Mouse (Mus musculus): Measurements from ENCODE around the gene Rbks. TPM values are rescaled to one million over a fixed set of nuclear protein-coding genes. Genes with fewer than 3 reads are reported as not detected.

Gene Rbks
- polyA plus RNA-seq, 1 experiment from 2014 or later: 8.5 TPM

- under 1% methylated on average over 71 of the region's 71 CpGs for WGBS
- peak; percentile 93 for ATAC-seq (replicated peaks; ENCODE audit: low FRiP score, low TSS enrichment, low read depth)
- Histone ChIP-seq H3K36me3 (ENCODE audit: control insufficient read depth, insufficient read depth, low read length) (peaks cover 10% of the 10 kb centered on the region; the same call in 1 of the 2 replicates), H3K4me2 (ENCODE audit: low read length) (peak within 1 kb of the TSS; percentile 71), H3K4me1 (replicated peaks; ENCODE audit: control insufficient read depth, insufficient read depth, low read length) (0 out of 2 replicates have a peak, but pooled peaks cover 7% of the 10 kb centered on the region), H3K4me3 (ENCODE audit: low read depth, low read length) (peak within 1 kb of the TSS; percentile 78), H3K9me3 (ENCODE audit: control insufficient read depth, low read length) (no peaks in the 10 kb centered on the region), H3K9ac (ENCODE audit: low read length) (peak within 1 kb of the TSS; percentile 84), H3K27ac (ENCODE audit: low read depth) (peak within 1 kb of the TSS; percentile 94), H3K27me3 (replicated peaks; ENCODE audit: control insufficient read depth, insufficient read depth, low read length) (no peaks in the 10 kb centered on the region)
- DNase-seq (ENCODE audit: low spot score): peak; percentile 96
Observed at GRCm38 (mm10) chr5:31697644-31698296, 343 bp upstream of the Rbks start, which contains the start of gene Babam2. Babam2 (plus strand) TSS chr5:31697684.

- Histone ChIP-seq H3K4me2 (ENCODE audit: low read length) (no peak overlapping the region), H3K4me3 (ENCODE audit: low read depth, low read length) (no peak overlapping the region), H3K27me3 (replicated peaks; ENCODE audit: control insufficient read depth, insufficient read depth, low read length) (no peaks in the 10 kb centered on the region), H3K9ac (ENCODE audit: low read length) (no peak overlapping the region), H3K4me1 (replicated peaks; ENCODE audit: control insufficient read depth, insufficient read depth, low read length) (0 out of 2 replicates have a peak, but pooled peaks cover 4% of the 10 kb centered on the region), H3K27ac (ENCODE audit: low read depth) (no peak overlapping the region), H3K36me3 (ENCODE audit: control insufficient read depth, insufficient read depth, low read length) (no peaks in the 10 kb centered on the region), H3K9me3 (ENCODE audit: control insufficient read depth, low read length) (no peaks in the 10 kb centered on the region)
- DNase-seq (ENCODE audit: low spot score) (no peak), ATAC-seq (replicated peaks; ENCODE audit: low FRiP score, low TSS enrichment, low read depth) (no peak)
Observed at GRCm38 (mm10) chr5:31693191-31693590, 4.2 kb downstream of the Rbks start.

GRCm38 (mm10) chr5:31687972-31688371 is 9.5 kb downstream of the Rbks start:
- Histone ChIP-seq H3K27ac (ENCODE audit: low read depth) (no peak overlapping the region), H3K9me3 (ENCODE audit: control insufficient read depth, low read length) (no peaks in the 10 kb centered on the region), H3K36me3 (ENCODE audit: control insufficient read depth, insufficient read depth, low read length) (no peaks in the 10 kb centered on the region), H3K4me3 (ENCODE audit: low read depth, low read length) (no peak overlapping the region), H3K27me3 (replicated peaks; ENCODE audit: control insufficient read depth, insufficient read depth, low read length) (no peaks in the 10 kb centered on the region), H3K4me1 (replicated peaks; ENCODE audit: control insufficient read depth, insufficient read depth, low read length) (no peaks in the 10 kb centered on the region), H3K9ac (ENCODE audit: low read length) (no peak overlapping the region), H3K4me2 (ENCODE audit: low read length) (no peak overlapping the region)
- no peak for DNase-seq (ENCODE audit: low spot score)
- 84% methylated on average over 3 of the region's 3 CpGs for WGBS
- no peak for ATAC-seq (replicated peaks; ENCODE audit: low FRiP score, low TSS enrichment, low read depth)

- Histone ChIP-seq H3K4me3 (ENCODE audit: low read depth, low read length) (no peak overlapping the region), H3K4me2 (ENCODE audit: low read length) (no peak overlapping the region), H3K36me3 (ENCODE audit: control insufficient read depth, insufficient read depth, low read length) (no peaks in the 10 kb centered on the region), H3K9ac (ENCODE audit: low read length) (no peak overlapping the region), H3K27me3 (replicated peaks; ENCODE audit: control insufficient read depth, insufficient read depth, low read length) (no peaks in the 10 kb centered on the region), H3K4me1 (replicated peaks; ENCODE audit: control insufficient read depth, insufficient read depth, low read length) (no peaks in the 10 kb centered on the region), H3K27ac (ENCODE audit: low read depth) (no peak overlapping the region), H3K9me3 (ENCODE audit: control insufficient read depth, low read length) (no peaks in the 10 kb centered on the region)
- DNase-seq (ENCODE audit: low spot score) (no peak), ATAC-seq (replicated peaks; ENCODE audit: low FRiP score, low TSS enrichment, low read depth) (no peak)
- 41% methylated on average over 2 of the region's 2 CpGs for WGBS
Observed at GRCm38 (mm10) chr5:31686040-31686439, 11.4 kb downstream of the Rbks start.

- Histone ChIP-seq H3K9ac (ENCODE audit: low read length) (no peak overlapping the region), H3K9me3 (ENCODE audit: control insufficient read depth, low read length) (no peaks in the 10 kb centered on the region), H3K27me3 (replicated peaks; ENCODE audit: control insufficient read depth, insufficient read depth, low read length) (no peaks in the 10 kb centered on the region), H3K4me3 (ENCODE audit: low read depth, low read length) (no peak overlapping the region), H3K4me2 (ENCODE audit: low read length) (no peak overlapping the region), H3K27ac (ENCODE audit: low read depth) (no peak overlapping the region), H3K36me3 (ENCODE audit: control insufficient read depth, insufficient read depth, low read length) (no peaks in the 10 kb centered on the region), H3K4me1 (replicated peaks; ENCODE audit: control insufficient read depth, insufficient read depth, low read length) (no peaks in the 10 kb centered on the region)
- no peak for ATAC-seq (replicated peaks; ENCODE audit: low FRiP score, low TSS enrichment, low read depth)
- no peak for DNase-seq (ENCODE audit: low spot score)
- WGBS: 92% methylated on average over 1 of the region's 1 CpGs
Observed at GRCm38 (mm10) chr5:31682305-31682704, 15.1 kb downstream of the Rbks start.

GRCm38 (mm10) chr5:31680183-31680582 is 17.2 kb downstream of the Rbks start:
- Histone ChIP-seq H3K4me3 (ENCODE audit: low read depth, low read length) (no peak overlapping the region), H3K27ac (ENCODE audit: low read depth) (no peak overlapping the region), H3K4me1 (replicated peaks; ENCODE audit: control insufficient read depth, insufficient read depth, low read length) (no peaks in the 10 kb centered on the region), H3K27me3 (replicated peaks; ENCODE audit: control insufficient read depth, insufficient read depth, low read length) (no peaks in the 10 kb centered on the region), H3K36me3 (ENCODE audit: control insufficient read depth, insufficient read depth, low read length) (no peaks in the 10 kb centered on the region), H3K4me2 (ENCODE audit: low read length) (no peak overlapping the region), H3K9ac (ENCODE audit: low read length) (no peak overlapping the region), H3K9me3 (ENCODE audit: control insufficient read depth, low read length) (no peaks in the 10 kb centered on the region)
- ATAC-seq (replicated peaks; ENCODE audit: low FRiP score, low TSS enrichment, low read depth) (no peak), DNase-seq (ENCODE audit: low spot score) (no peak)
- 86% methylated on average over 4 of the region's 4 CpGs for WGBS

- no peaks in the 10 kb centered on the region for H3K27me3 ChIP-seq (replicated peaks; ENCODE audit: control insufficient read depth, insufficient read depth, low read length)
- no peak overlapping the region for H3K9ac ChIP-seq (ENCODE audit: low read length)
- no peak overlapping the region for H3K4me3 ChIP-seq (ENCODE audit: low read depth, low read length)
- H3K27ac ChIP-seq (ENCODE audit: low read depth): no peak overlapping the region
- 50% methylated on average over 1 of the region's 1 CpGs for WGBS
- H3K36me3 ChIP-seq (ENCODE audit: control insufficient read depth, insufficient read depth, low read length): no peaks in the 10 kb centered on the region
- no peaks in the 10 kb centered on the region for H3K9me3 ChIP-seq (ENCODE audit: control insufficient read depth, low read length)
- no peaks in the 10 kb centered on the region for H3K4me1 ChIP-seq (replicated peaks; ENCODE audit: control insufficient read depth, insufficient read depth, low read length)
- DNase-seq (ENCODE audit: low spot score) (no peak), ATAC-seq (replicated peaks; ENCODE audit: low FRiP score, low TSS enrichment, low read depth) (no peak)
- no peak overlapping the region for H3K4me2 ChIP-seq (ENCODE audit: low read length)
Observed at GRCm38 (mm10) chr5:31678000-31678399, 19.4 kb downstream of the Rbks start.

- no peaks in the 10 kb centered on the region for H3K36me3 ChIP-seq (ENCODE audit: control insufficient read depth, insufficient read depth, low read length)
- H3K4me3 ChIP-seq (ENCODE audit: low read depth, low read length): no peak overlapping the region
- no peak overlapping the region for H3K4me2 ChIP-seq (ENCODE audit: low read length)
- ATAC-seq (replicated peaks; ENCODE audit: low FRiP score, low TSS enrichment, low read depth): no peak
- H3K4me1 ChIP-seq (replicated peaks; ENCODE audit: control insufficient read depth, insufficient read depth, low read length): 0 out of 2 replicates have a peak, but pooled peaks cover 5% of the 10 kb centered on the region
- H3K27ac ChIP-seq (ENCODE audit: low read depth): no peak overlapping the region
- H3K9me3 ChIP-seq (ENCODE audit: control insufficient read depth, low read length): no peaks in the 10 kb centered on the region
- no peaks in the 10 kb centered on the region for H3K27me3 ChIP-seq (replicated peaks; ENCODE audit: control insufficient read depth, insufficient read depth, low read length)
- H3K9ac ChIP-seq (ENCODE audit: low read length): no peak overlapping the region
- no peak for DNase-seq (ENCODE audit: low spot score)
- WGBS: 72% methylated on average over 2 of the region's 2 CpGs
Observed at GRCm38 (mm10) chr5:31673431-31673830, 24.0 kb downstream of the Rbks start.

GRCm38 (mm10) chr5:31671137-31671536 is 26.3 kb downstream of the Rbks start:
- DNase-seq (ENCODE audit: low spot score): no peak
- no peak overlapping the region for H3K4me3 ChIP-seq (ENCODE audit: low read depth, low read length)
- no peak overlapping the region for H3K27ac ChIP-seq (ENCODE audit: low read depth)
- H3K9ac ChIP-seq (ENCODE audit: low read length): no peak overlapping the region
- H3K36me3 ChIP-seq (ENCODE audit: control insufficient read depth, insufficient read depth, low read length): no peaks in the 10 kb centered on the region
- no peak overlapping the region for H3K4me2 ChIP-seq (ENCODE audit: low read length)
- H3K27me3 ChIP-seq (replicated peaks; ENCODE audit: control insufficient read depth, insufficient read depth, low read length): no peaks in the 10 kb centered on the region
- WGBS: 56% methylated on average over 2 of the region's 2 CpGs
- H3K4me1 ChIP-seq (replicated peaks; ENCODE audit: control insufficient read depth, insufficient read depth, low read length): 0 out of 2 replicates have a peak, but pooled peaks cover 5% of the 10 kb centered on the region
- ATAC-seq (replicated peaks; ENCODE audit: low FRiP score, low TSS enrichment, low read depth): no peak
- no peaks in the 10 kb centered on the region for H3K9me3 ChIP-seq (ENCODE audit: control insufficient read depth, low read length)
